Mouse (Mus musculus) limb, embryonic 10.5 days (tissue): Measurements from ENCODE around the gene Tnfsf13. TPM values are rescaled to one million over a fixed set of nuclear protein-coding genes. Genes with fewer than 3 reads are reported as not detected.
"Not testable (repeated sequence)": the region's sequence is repeated elsewhere in the genome, so short reads cannot be mapped to it uniquely, and the experiment has no call there.

Source experiments
- DNase-seq: peaks from one replicate; pipeline ENCODE4 v3.0.0-alpha.2; 2017; ENCODE audit warnings: low spot score
- H3K27ac ChIP-seq: fragments of 300-500 bp; sonication (generic); 2 replicates; pipeline ENCODE4 v1.5.1; 2016; ENCODE audit warnings: mild to moderate bottlenecking
- H3K27me3 ChIP-seq: fragments of 300-500 bp; sonication (generic); 2 replicates; pipeline ENCODE4 v1.6.1; 2016; ENCODE audit warnings: low read depth, mild to moderate bottlenecking; ENCODE audit not compliant: poor library complexity, severe bottlenecking
- H3K36me3 ChIP-seq: fragments of 300-500 bp; sonication (generic); 2 replicates; pipeline ENCODE4 v1.6.1; 2016; ENCODE audit warnings: mild to moderate bottlenecking, moderate library complexity
- H3K4me1 ChIP-seq: fragments of 300-500 bp; sonication (generic); 2 replicates; pipeline ENCODE4 v1.6.1; 2016
- H3K4me3 ChIP-seq: fragments of 300-500 bp; sonication (generic); 2 replicates; pipeline ENCODE4 v1.5.1; 2016; ENCODE audit warnings: mild to moderate bottlenecking, moderate library complexity
- H3K9me3 ChIP-seq: fragments of 300-500 bp; sonication (generic); replicated peaks from 2 replicates; pipeline ENCODE4 v1.6.1; 2016; ENCODE audit warnings: mild to moderate bottlenecking
- WGBS: fragments of 180-500 bp; shearing (Covaris S2); methylation state at CpG from one replicate; pipeline ENCODE4 v1.1.7; 2016; 5-methylcytosine and 5-hydroxymethylcytosine counted together
- polyA plus RNA-seq: library from polyadenylated mRNA; unstranded; fragments of >200 nt; fragmentation: Nextera tagmentation; extraction: Ambion mirVana; gene quantifications from 2 replicates; pipeline ENCODE4 v1.2.1, GENCODE M21; 2016

The Tnfsf13 gene
- polyA plus RNA-seq = 0.20 and 0.45 TPM in 2 replicates

- no peaks in the 10 kb centered on the region; the same call in 1 of the 2 replicates for H3K36me3 ChIP-seq
- H3K9me3 ChIP-seq = no peaks in the 10 kb centered on the region
- H3K27me3 ChIP-seq = peaks cover 15% of the 10 kb centered on the region
- H3K27ac ChIP-seq = peak within 1 kb of the TSS; percentile 44; the same call in 1 of the 2 replicates
- no peak within 1 kb of the TSS for H3K4me3 ChIP-seq
- peaks cover 40% of the 10 kb centered on the region for H3K4me1 ChIP-seq
- no peak for DNase-seq
- 90% methylated on average over 10 of the region's 10 CpGs for WGBS
Observed at GRCm38 (mm10) chr11:69685526-69686148, at the start of gene Tnfsf13. Gene Tnfsf13, minus strand, starts transcription at chr11:69685784.

- H3K4me3 ChIP-seq, DNase-seq, H3K4me1 ChIP-seq, H3K27ac ChIP-seq, H3K9me3 ChIP-seq, H3K27me3 ChIP-seq: not testable (repeated sequence)
- WGBS = 82% methylated on average over 2 of the region's 3 CpGs
- peaks cover 46% of the 10 kb centered on the region for H3K36me3 ChIP-seq
Observed at GRCm38 (mm10) chr11:69731408-69731807, 45.8 kb upstream of the Tnfsf13 start.

- Histone ChIP-seq H3K27ac (no peak overlapping the region), H3K4me3 (no peak overlapping the region)
- WGBS = 18% methylated on average over 3 of the region's 3 CpGs
Observed at GRCm38 (mm10) chr11:69729063-69729462, 43.5 kb upstream of the Tnfsf13 start.

GRCm38 (mm10) chr11:69725951-69726350 lies 40.4 kb upstream of the Tnfsf13 start:
- 36% methylated on average over 5 of the region's 5 CpGs for WGBS
- no peak overlapping the region for H3K4me3 ChIP-seq
- no peaks in the 10 kb centered on the region for H3K9me3 ChIP-seq
- H3K4me1 ChIP-seq = no peaks in the 10 kb centered on the region
- no peak overlapping the region for H3K27ac ChIP-seq
- no peaks in the 10 kb centered on the region for H3K27me3 ChIP-seq
- no peak for DNase-seq
- no peaks in the 10 kb centered on the region for H3K36me3 ChIP-seq

More at GRCm38 (mm10) chr11:69729063-69729462, 43.5 kb upstream of the Tnfsf13 start:
- Histone ChIP-seq H3K36me3 (peaks cover 22% of the 10 kb centered on the region), H3K9me3 (no peaks in the 10 kb centered on the region), H3K27me3 (no peaks in the 10 kb centered on the region), H3K4me1 (no peaks in the 10 kb centered on the region)
- peak; percentile 60 for DNase-seq

- DNase-seq = no peak
- Histone ChIP-seq H3K9me3 (no peaks in the 10 kb centered on the region), H3K4me3 (no peak overlapping the region), H3K27ac (no peak overlapping the region), H3K27me3 (no peaks in the 10 kb centered on the region), H3K4me1 (peaks cover 9% of the 10 kb centered on the region), H3K36me3 (no peaks in the 10 kb centered on the region)
- WGBS = 55% methylated on average over 2 of the region's 2 CpGs
Observed at GRCm38 (mm10) chr11:69723074-69723473, 37.5 kb upstream of the Tnfsf13 start.

- Histone ChIP-seq H3K9me3 (no peaks in the 10 kb centered on the region), H3K36me3 (no peaks in the 10 kb centered on the region), H3K4me1 (peaks cover 18% of the 10 kb centered on the region), H3K27ac (no peak overlapping the region; the same call in 1 of the 2 replicates), H3K27me3 (no peaks in the 10 kb centered on the region), H3K4me3 (no peak overlapping the region)
- DNase-seq = no peak
- 79% methylated on average over 6 of the region's 6 CpGs for WGBS
Observed at GRCm38 (mm10) chr11:69720852-69721251, 35.3 kb upstream of the Tnfsf13 start.

GRCm38 (mm10) chr11:69719423-69719822 lies 33.8 kb upstream of the Tnfsf13 start:
- H3K4me3 ChIP-seq = no peak overlapping the region
- H3K9me3 ChIP-seq = no peaks in the 10 kb centered on the region
- peaks cover 32% of the 10 kb centered on the region for H3K4me1 ChIP-seq
- no peak overlapping the region for H3K27ac ChIP-seq
- 70% methylated on average over 6 of the region's 6 CpGs for WGBS
- no peaks in the 10 kb centered on the region for H3K27me3 ChIP-seq
- H3K36me3 ChIP-seq = no peaks in the 10 kb centered on the region
- no peak for DNase-seq

GRCm38 (mm10) chr11:69718661-69719060 lies 33.1 kb upstream of the Tnfsf13 start:
- Histone ChIP-seq H3K4me1 (peaks cover 35% of the 10 kb centered on the region), H3K36me3 (no peaks in the 10 kb centered on the region), H3K27ac (peak overlapping the region; percentile 71), H3K27me3 (no peaks in the 10 kb centered on the region), H3K9me3 (no peaks in the 10 kb centered on the region), H3K4me3 (peak overlapping the region; percentile 20)
- DNase-seq = peak; percentile 57
- WGBS = 32% methylated on average over 15 of the region's 15 CpGs

GRCm38 (mm10) chr11:69716953-69717352 lies 31.4 kb upstream of the Tnfsf13 start:
- WGBS = 63% methylated on average over 4 of the region's 4 CpGs

GRCm38 (mm10) chr11:69715929-69716328 lies 30.3 kb upstream of the Tnfsf13 start:
- Histone ChIP-seq H3K4me1 (peaks cover 42% of the 10 kb centered on the region), H3K9me3 (no peaks in the 10 kb centered on the region), H3K36me3 (no peaks in the 10 kb centered on the region), H3K27ac (peak overlapping the region; percentile 77), H3K27me3 (no peaks in the 10 kb centered on the region), H3K4me3 (peak overlapping the region; percentile 6; the same call in 1 of the 2 replicates)
- 15% methylated on average over 5 of the region's 5 CpGs for WGBS
- DNase-seq = peak; percentile 46

More at GRCm38 (mm10) chr11:69716953-69717352, 31.4 kb upstream of the Tnfsf13 start:
- Histone ChIP-seq H3K4me3 (no peak overlapping the region), H3K9me3 (no peaks in the 10 kb centered on the region), H3K36me3 (no peaks in the 10 kb centered on the region), H3K4me1 (peaks cover 42% of the 10 kb centered on the region), H3K27ac (peak overlapping the region; percentile 77), H3K27me3 (no peaks in the 10 kb centered on the region)
- DNase-seq = no peak

GRCm38 (mm10) chr11:69715482-69715881 lies 29.9 kb upstream of the Tnfsf13 start:
- Histone ChIP-seq H3K36me3 (no peaks in the 10 kb centered on the region), H3K27me3 (no peaks in the 10 kb centered on the region), H3K4me3 (no peak overlapping the region; the same call in 1 of the 2 replicates), H3K4me1 (peaks cover 42% of the 10 kb centered on the region), H3K27ac (peak overlapping the region; percentile 77), H3K9me3 (no peaks in the 10 kb centered on the region)
- 56% methylated on average over 9 of the region's 9 CpGs for WGBS
- peak; percentile 64 for DNase-seq

- 49% methylated on average over 18 of the region's 18 CpGs for WGBS
- Histone ChIP-seq H3K36me3 (no peaks in the 10 kb centered on the region), H3K9me3 (no peaks in the 10 kb centered on the region), H3K27me3 (no peaks in the 10 kb centered on the region), H3K4me1 (peaks cover 44% of the 10 kb centered on the region), H3K4me3 (peak overlapping the region; percentile 6; the same call in 1 of the 2 replicates), H3K27ac (peak overlapping the region; percentile 77)
- peak; percentile 85 for DNase-seq
Observed at GRCm38 (mm10) chr11:69714636-69715329, 29.2 kb upstream of the Tnfsf13 start.
